Comparison of ENCODE assay signal across 26 mouse cellular contexts in the genomic region with DNA sequence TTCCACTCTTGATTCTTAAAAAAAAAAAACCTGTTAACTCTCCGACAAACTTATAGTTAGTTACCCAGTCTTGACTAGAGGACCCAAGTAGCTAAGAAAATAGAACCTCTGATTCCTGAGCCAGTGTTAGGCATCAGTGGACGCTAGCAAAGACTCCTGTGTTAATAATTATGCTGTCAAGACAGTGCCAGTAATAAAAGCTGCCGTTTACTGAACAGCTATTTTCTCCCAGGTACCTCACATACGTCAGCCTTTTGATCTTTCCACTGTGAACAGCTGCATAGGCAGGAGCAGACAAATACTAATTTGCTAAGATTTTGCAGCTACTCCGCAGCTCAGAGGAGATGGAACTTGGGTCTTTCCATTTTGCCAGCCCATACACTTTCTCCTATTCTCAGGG.
"Had no signal": no experiment of that assay in that cellular context is flagged by ENCODE, and none has a peak within 500 bp of the region (broad histone marks: within the 10 kb centered on the region; RNA-seq: fewer than 3 reads in every experiment).

No protein-coding gene starts in this region.

- H3K27ac ChIP-seq: heart, embryonic 10.5 days; hindbrain, embryonic 10.5 days; hindbrain, embryonic 12.5 days; hindbrain, embryonic 14.5 days; intestine, embryonic 15.5 days; kidney, embryonic 15.5 days; layer of hippocampus, adult 2 months; left cerebral cortex, adult 2 months; limb, embryonic 10.5 days; limb, embryonic 12.5 days; liver, embryonic 13.5 days; liver, embryonic 15.5 days had no signal

- H3K9me3 ChIP-seq: heart, embryonic 10.5 days; heart, embryonic 12.5 days; hindbrain, embryonic 10.5 days; hindbrain, embryonic 12.5 days; intestine, embryonic 15.5 days; kidney, embryonic 15.5 days; limb, embryonic 10.5 days; limb, embryonic 12.5 days; liver, embryonic 13.5 days; liver, embryonic 15.5 days had no signal

- H3K4me2 ChIP-seq: heart, embryonic 12.5 days; hindbrain, embryonic 12.5 days; hindbrain, embryonic 14.5 days; intestine, embryonic 15.5 days; kidney, embryonic 15.5 days; limb, embryonic 12.5 days; liver, embryonic 11.5 days; liver, embryonic 13.5 days; liver, embryonic 15.5 days had no signal

- H3K27me3 ChIP-seq: heart, embryonic 12.5 days; hindbrain, embryonic 12.5 days; intestine, embryonic 15.5 days; kidney, embryonic 15.5 days; limb, embryonic 12.5 days; liver, embryonic 13.5 days; liver, embryonic 15.5 days had no signal

- H3K36me3 ChIP-seq: heart, embryonic 12.5 days; hindbrain, embryonic 12.5 days; intestine, embryonic 15.5 days; kidney, embryonic 15.5 days; liver, embryonic 15.5 days had no signal

- ATAC-seq: hindbrain, embryonic 16.5 days; intestine, embryonic 15.5 days; intestine, postnatal 0 days had no signal

- H3K4me3 ChIP-seq: heart, embryonic 10.5 days; heart, embryonic 12.5 days; hindbrain, embryonic 10.5 days; hindbrain, embryonic 12.5 days; intestine, embryonic 15.5 days; kidney, embryonic 15.5 days; layer of hippocampus, adult 2 months; left cerebral cortex, adult 2 months; limb, embryonic 10.5 days; limb, embryonic 12.5 days; liver, embryonic 13.5 days; liver, embryonic 15.5 days had no signal

- DNase-seq: gastrocnemius, postnatal 14 days; gastrocnemius, postnatal 36 days; heart, adult 18-20 months; heart, postnatal 10 days; heart, postnatal 4 days; kidney, adult 18-20 months; kidney, postnatal 10 days; kidney, postnatal 25 days; kidney, postnatal 4 days; liver; liver, embryonic 13.5 days had no signal

- H3K9ac ChIP-seq: heart, embryonic 12.5 days; hindbrain, embryonic 12.5 days; hindbrain, embryonic 14.5 days; intestine, embryonic 15.5 days; kidney, embryonic 15.5 days; limb, embryonic 12.5 days; liver, embryonic 13.5 days; liver, embryonic 15.5 days had no signal
